Mouse (Mus musculus): ENCODE measurements at regions not wholly inside any gene's neighbourhood (a gene's known extent, or its start where the extent isn't known, plus 50 kb on each side); places are given as distances from the start of the nearest gene placed in this dataset.

GRCm38 (mm10) chr16:22729096-22729495 lies 72.1 kb upstream of the Dgkg start:
- TF ChIP-seq CTCF (IDR thresholded peaks at IDR 0.05; ENCODE audit: insufficient read depth, low read length) (no peak), POLR2A (IDR thresholded peaks at IDR 0.05; ENCODE audit: borderline replicate concordance, extremely low read depth, low read depth, low read length) (no peak)

All from lung, adult 2 months (tissue).